11 mouse cellular contexts compared by ENCODE assay signal in genomic region chr1:57776671-57777281, GRCm38 (mm10). TPM values are rescaled to one million over a fixed set of nuclear protein-coding genes. Genes with fewer than 3 reads are reported as not detected.
DNase-seq lines count a peak whose midpoint lies in the region; ATAC-seq and TF ChIP-seq lines count a peak whose summit lies in the region.
"Had no signal": no experiment of that assay in that cellular context is flagged by ENCODE, and none has a peak within 500 bp of the region (broad histone marks: within the 10 kb centered on the region; RNA-seq: fewer than 3 reads in every experiment).

No protein-coding gene starts in this region.

- no peaks in the 10 kb centered on the region for H3K79me2 ChIP-seq in heart, adult 2 months (replicated peaks; ENCODE audit: control insufficient read depth, insufficient read depth, low read length)

- intact Hi-C loops in heart, adult 2 months (cut with DNase I): loop anchor here (2.0 to 10.0 kb wide), 2 partner anchors 188 to 348 kb away; no protein-coding TSS in a partner anchor

- peak; percentile 23; the same call in 1 of the 2 replicates for ATAC-seq in forebrain, embryonic 11.5 days (replicated peaks; ENCODE audit: low FRiP score)
- ATAC-seq in limb, embryonic 14.5 days (ENCODE audit: low FRiP score, low read depth): no peak

- H3K27ac ChIP-seq in heart, adult 2 months: no peak overlapping the region
- H3K27ac ChIP-seq in heart, embryonic 10.5 days: no peak overlapping the region
- no peak overlapping the region for H3K27ac ChIP-seq in forebrain, embryonic 11.5 days (ENCODE audit: low read depth, low read length)
- no peak overlapping the region for H3K27ac ChIP-seq in limb, embryonic 14.5 days (replicated peaks; ENCODE audit: low read depth, low read length)

- no peak for TF ChIP-seq EP300 in heart, adult 2 months (IDR thresholded peaks at IDR 0.05; ENCODE audit: insufficient read depth, low read depth, low read length)

- no peaks in the 10 kb centered on the region for H3K9me3 ChIP-seq in heart, embryonic 10.5 days
- H3K9me3 ChIP-seq in E14TG2a.4 (ENCODE audit: low read length): no peaks in the 10 kb centered on the region
- no peaks in the 10 kb centered on the region for H3K9me3 ChIP-seq in forebrain, embryonic 11.5 days (ENCODE audit: control insufficient read depth, low read length)
- H3K9me3 ChIP-seq in limb, embryonic 14.5 days (ENCODE audit: control insufficient read depth, low read length): no peaks in the 10 kb centered on the region

- peak overlapping the region; percentile 19; the same call in 1 of the 2 replicates for H3K4me2 ChIP-seq in forebrain, embryonic 11.5 days (ENCODE audit: low read depth, low read length, severe bottlenecking)
- H3K4me2 ChIP-seq in limb, embryonic 14.5 days (replicated peaks; ENCODE audit: low read depth, low read length, severe bottlenecking): peak overlapping the region; percentile 84

- no peak overlapping the region for H3K9ac ChIP-seq in heart, adult 2 months (ENCODE audit: low read depth, low read length)
- H3K9ac ChIP-seq in forebrain, embryonic 11.5 days (ENCODE audit: low read length): no peak overlapping the region
- H3K9ac ChIP-seq in limb, embryonic 14.5 days (ENCODE audit: low read depth, low read length, severe bottlenecking): peak overlapping the region; percentile 12; the same call in 1 of the 2 replicates

- no peak overlapping the region for H3K4me3 ChIP-seq in heart, adult 2 months
- no peak overlapping the region for H3K4me3 ChIP-seq in heart, embryonic 10.5 days
- H3K4me3 ChIP-seq in E14TG2a.4 (replicated peaks; ENCODE audit: low read length): no peak overlapping the region
- no peak overlapping the region for H3K4me3 ChIP-seq in forebrain, embryonic 11.5 days (ENCODE audit: low read depth, low read length)
- peak overlapping the region; percentile 88 for H3K4me3 ChIP-seq in limb, embryonic 14.5 days (replicated peaks; ENCODE audit: low read length)
- H3K4me3 ChIP-seq: erythroblast, embryonic 14.5 days had no signal

- no peak for TF ChIP-seq POLR2A in heart, adult 2 months (IDR thresholded peaks at IDR 0.05; ENCODE audit: insufficient read depth, low read depth, low read length)
- TF ChIP-seq POLR2A in limb, embryonic 14.5 days (IDR thresholded peaks at IDR 0.05; ENCODE audit: borderline replicate concordance, extremely low read depth, insufficient read depth, insufficient read length): no peak

- no peaks in the 10 kb centered on the region for H3K27me3 ChIP-seq in heart, adult 2 months (ENCODE audit: control insufficient read depth, insufficient read depth, low read length)
- no peaks in the 10 kb centered on the region for H3K27me3 ChIP-seq in heart, embryonic 10.5 days (ENCODE audit: insufficient read depth, poor library complexity, severe bottlenecking)
- peaks cover 57% of the 10 kb centered on the region for H3K27me3 ChIP-seq in E14TG2a.4 (ENCODE audit: insufficient read depth, low read length)
- no peaks in the 10 kb centered on the region for H3K27me3 ChIP-seq in forebrain, embryonic 11.5 days (ENCODE audit: control insufficient read depth, insufficient read depth, low read length)
- H3K27me3 ChIP-seq in limb, embryonic 14.5 days (ENCODE audit: control insufficient read depth, insufficient read depth, low read length): no peaks in the 10 kb centered on the region

- no peaks in the 10 kb centered on the region for H3K36me3 ChIP-seq in heart, adult 2 months (ENCODE audit: control insufficient read depth, insufficient read depth, low read length)
- no peaks in the 10 kb centered on the region for H3K36me3 ChIP-seq in heart, embryonic 10.5 days
- no peaks in the 10 kb centered on the region for H3K36me3 ChIP-seq in E14TG2a.4 (ENCODE audit: insufficient read depth, low read length)
- H3K36me3 ChIP-seq in forebrain, embryonic 11.5 days (ENCODE audit: control insufficient read depth, insufficient read depth, low read length): no peaks in the 10 kb centered on the region
- H3K36me3 ChIP-seq in limb, embryonic 14.5 days (ENCODE audit: control insufficient read depth, insufficient read depth, low read length): peaks cover 4% of the 10 kb centered on the region; the same call in 1 of the 2 replicates

- no peak for DNase-seq in heart, adult 2 months
- no peak for DNase-seq in heart, embryonic 10.5 days (ENCODE audit: low spot score)
- DNase-seq in forebrain, embryonic 11.5 days (ENCODE audit: low spot score): peak; percentile 62
- DNase-seq in limb, embryonic 14.5 days (ENCODE audit: low spot score): no peak
- DNase-seq in adrenal gland, postnatal 14 days: no peak
- DNase-seq in right cerebral cortex, postnatal 4 days: no peak
- DNase-seq in frontal cortex, postnatal 14 days (ENCODE audit: low spot score in 2 of 2): no peak
- DNase-seq: lung, postnatal 14 days had no signal

- WGBS in heart, adult 2 months: 84% methylated on average over 5 of the region's 5 CpGs
- WGBS in heart, embryonic 10.5 days: 43% methylated on average over 5 of the region's 5 CpGs
- WGBS in forebrain, embryonic 11.5 days: 15% methylated on average over 5 of the region's 5 CpGs
- WGBS in limb, embryonic 14.5 days: 49% methylated on average over 5 of the region's 5 CpGs

- TF ChIP-seq CTCF in heart, adult 2 months (IDR thresholded peaks at IDR 0.05): peak; percentile 21; the same call in 1 of the 2 replicates
- 0 out of 2 replicates have a peak, but pooled peaks have one; percentile 22 for TF ChIP-seq CTCF in E14TG2a.4 (conservative IDR thresholded peaks at IDR 0.05; ENCODE audit: low read length)

- no peaks in the 10 kb centered on the region for H3K4me1 ChIP-seq in heart, adult 2 months (ENCODE audit: control insufficient read depth, insufficient read depth, low read length)
- H3K4me1 ChIP-seq in heart, embryonic 10.5 days: 0 out of 2 replicates have a peak, but pooled peaks cover 4% of the 10 kb centered on the region
- H3K4me1 ChIP-seq in E14TG2a.4 (replicated peaks; ENCODE audit: low read depth, low read length): peaks cover 23% of the 10 kb centered on the region
- peaks cover 2% of the 10 kb centered on the region; the same call in 1 of the 2 replicates for H3K4me1 ChIP-seq in forebrain, embryonic 11.5 days (replicated peaks; ENCODE audit: control insufficient read depth, insufficient read depth, low read length)
- peaks cover 34% of the 10 kb centered on the region for H3K4me1 ChIP-seq in limb, embryonic 14.5 days (ENCODE audit: control insufficient read depth, insufficient read depth, low read length)

RNA-seq across cellular contexts. Expression of gene Spats2l, which starts 2.8 kb away (rescaled TPM):
- total RNA-seq in heart, adult 2 months (2021): 1 to 10 TPM; 6.1 to 7.2 TPM
- polyA plus RNA-seq in heart, adult 2 months (2012; rRNA removed): 5.1 and 6.7 TPM in 2 replicates
- polyA plus RNA-seq in heart, embryonic 10.5 days (2016; fragmentation: Nextera tagmentation; extraction: Ambion mirVana): 31.3 and 34.3 TPM in 2 replicates
- polyA plus RNA-seq in forebrain, embryonic 11.5 days (2014; fragmentation: Nextera tagmentation; extraction: Ambion mirVana): 37.3 and 37.5 TPM in 2 replicates
- 59.4 and 81.4 TPM in 2 replicates for polyA plus RNA-seq in limb, embryonic 14.5 days (2012; rRNA removed)
- 202 and 222 TPM in 2 replicates for polyA plus RNA-seq in limb, embryonic 14.5 days (2014; fragmentation: Nextera tagmentation; extraction: Ambion mirVana)
- 6.6 and 8.3 TPM in 2 replicates for total RNA-seq in adrenal gland, postnatal 14 days (2021)
- total RNA-seq: hematopoietic stem cell, adult 5-6 weeks had no signal
- polyA plus RNA-seq: erythroblast, embryonic 14.5 days had no signal
